Mouse (Mus musculus) limb, embryonic 13.5 days (tissue): ENCODE measurements around the gene Rfx7. TPM values are rescaled to one million over a fixed set of nuclear protein-coding genes. Genes with fewer than 3 reads are reported as not detected.

Experiments used
- ATAC-seq: fragments of 200-750 bp; cut with Nextera tagmentation; 2 replicates; pipeline ENCODE4 v1.8.0; 2017; ENCODE audit warnings: low read depth, moderate number of reproducible peaks, moderate TSS enrichment; ENCODE audit not compliant: low FRiP score
- H3K27ac ChIP-seq: fragments of 300-500 bp; sonication (generic); 2 replicates; pipeline ENCODE4 v1.5.1; 2015; ENCODE audit warnings: inconsistent platforms, mild to moderate bottlenecking, moderate library complexity
- H3K27me3 ChIP-seq: fragments of 300-500 bp; sonication (generic); 2 replicates; pipeline ENCODE4 v1.6.1; 2015; ENCODE audit warnings: mild to moderate bottlenecking, inconsistent platforms
- H3K36me3 ChIP-seq: fragments of 300-500 bp; sonication (generic); 2 replicates; pipeline ENCODE4 v1.6.1; 2015; ENCODE audit warnings: inconsistent platforms, mild to moderate bottlenecking, moderate library complexity
- H3K4me1 ChIP-seq: fragments of 300-500 bp; sonication (generic); 2 replicates; pipeline ENCODE4 v1.6.1; 2015; ENCODE audit warnings: inconsistent platforms
- H3K4me2 ChIP-seq: fragments of 300-500 bp; sonication (generic); replicated peaks from 2 replicates; pipeline ENCODE4 v1.6.1; 2015; ENCODE audit warnings: inconsistent platforms, mild to moderate bottlenecking, moderate library complexity
- H3K4me3 ChIP-seq: fragments of 300-500 bp; sonication (generic); 2 replicates; pipeline ENCODE4 v1.5.1; 2015; ENCODE audit warnings: moderate library complexity, mild to moderate bottlenecking, inconsistent platforms
- H3K9ac ChIP-seq: fragments of 300-500 bp; sonication (generic); 2 replicates; pipeline ENCODE4 v1.6.1; 2015; ENCODE audit warnings: mild to moderate bottlenecking, inconsistent platforms
- H3K9me3 ChIP-seq: fragments of 300-500 bp; sonication (generic); 2 replicates; pipeline ENCODE4 v1.6.1; 2016; ENCODE audit warnings: inconsistent platforms
- WGBS: fragments of 180-500 bp; shearing (Covaris S2); methylation state at CpG from one replicate; pipeline ENCODE4 v1.1.7; 2015; 5-methylcytosine and 5-hydroxymethylcytosine counted together
- polyA plus RNA-seq: library from polyadenylated mRNA; unstranded; fragments of >200 nt; fragmentation: Nextera tagmentation; extraction: Ambion mirVana; gene quantifications from 2 replicates; pipeline ENCODE4 v1.2.1, GENCODE M21; 2015

Gene Rfx7
- polyA plus RNA-seq, 1 experiment from 2014 or later, result 10.9 TPM

DNA sequence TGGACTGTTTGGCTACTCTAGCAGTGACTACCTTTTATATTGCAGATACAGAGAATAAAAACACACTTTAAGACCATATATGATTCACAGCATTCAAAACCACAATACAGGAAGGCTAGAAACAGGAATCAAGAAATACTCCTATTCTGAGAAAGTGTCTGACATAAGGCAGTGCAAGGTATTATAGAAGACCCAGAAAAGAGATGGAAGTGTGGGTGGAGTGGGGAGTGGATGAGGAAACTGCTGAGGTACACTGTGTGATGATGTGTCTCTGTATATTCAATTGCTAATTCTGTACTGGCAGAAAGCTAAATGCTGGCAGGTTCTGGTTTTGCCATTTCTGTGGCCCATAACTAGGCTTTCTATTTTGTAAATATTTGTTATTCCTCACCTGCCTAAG, 11.2 kb upstream of the Rfx7 start:
- no peak overlapping the region for H3K4me2 ChIP-seq
- H3K27ac ChIP-seq, result no peak overlapping the region
- no peak for ATAC-seq
- H3K36me3 ChIP-seq, result no peaks in the 10 kb centered on the region
- H3K9me3 ChIP-seq, result no peaks in the 10 kb centered on the region
- no peak overlapping the region for H3K9ac ChIP-seq
- no peak overlapping the region for H3K4me3 ChIP-seq
- H3K27me3 ChIP-seq, result no peaks in the 10 kb centered on the region
- no peaks in the 10 kb centered on the region for H3K4me1 ChIP-seq

DNA sequence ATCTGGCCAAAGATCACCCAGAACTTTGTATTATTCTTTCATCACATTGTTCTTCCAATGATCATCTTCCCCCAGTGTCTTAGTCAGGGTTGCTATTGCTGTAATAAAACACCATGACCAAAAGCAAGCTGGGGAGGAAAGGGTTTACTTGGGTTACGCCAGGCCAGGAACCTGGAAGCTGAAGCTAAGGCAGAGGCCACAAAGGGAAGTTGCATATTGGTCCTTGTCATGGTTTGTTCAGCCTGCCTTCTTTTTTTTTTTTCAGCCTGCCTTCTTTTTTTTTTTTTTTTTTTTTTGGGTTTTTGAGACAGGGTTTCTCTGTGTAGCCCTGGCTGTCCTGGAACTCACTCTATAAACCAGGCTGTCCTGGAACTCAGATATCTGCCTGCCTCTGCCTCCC, 5.9 kb upstream of the Rfx7 start:
- no peak overlapping the region for H3K4me3 ChIP-seq
- H3K36me3 ChIP-seq, result no peaks in the 10 kb centered on the region
- H3K27me3 ChIP-seq, result no peaks in the 10 kb centered on the region
- WGBS, result 80% methylated on average over 1 of the region's 1 CpGs
- no peak overlapping the region for H3K27ac ChIP-seq
- no peak overlapping the region for H3K9ac ChIP-seq
- ATAC-seq, result no peak
- no peak overlapping the region for H3K4me2 ChIP-seq
- peaks cover 11% of the 10 kb centered on the region for H3K4me1 ChIP-seq
- H3K9me3 ChIP-seq, result no peaks in the 10 kb centered on the region

- Histone ChIP-seq H3K27me3 (no peaks in the 10 kb centered on the region), H3K4me2 (peak overlapping the region; percentile 73), H3K27ac (no peak overlapping the region), H3K36me3 (no peaks in the 10 kb centered on the region), H3K4me1 (peaks cover 22% of the 10 kb centered on the region), H3K9ac (no peak overlapping the region), H3K9me3 (no peaks in the 10 kb centered on the region), H3K4me3 (peak overlapping the region; percentile 93; the same call in 1 of the 2 replicates)
- no peak for ATAC-seq
- 0% methylated on average over 12 of the region's 12 CpGs for WGBS
Observed at GRCm38 (mm10) chr9:72530237-72530636, 1.8 kb upstream of the Rfx7 start.

DNA sequence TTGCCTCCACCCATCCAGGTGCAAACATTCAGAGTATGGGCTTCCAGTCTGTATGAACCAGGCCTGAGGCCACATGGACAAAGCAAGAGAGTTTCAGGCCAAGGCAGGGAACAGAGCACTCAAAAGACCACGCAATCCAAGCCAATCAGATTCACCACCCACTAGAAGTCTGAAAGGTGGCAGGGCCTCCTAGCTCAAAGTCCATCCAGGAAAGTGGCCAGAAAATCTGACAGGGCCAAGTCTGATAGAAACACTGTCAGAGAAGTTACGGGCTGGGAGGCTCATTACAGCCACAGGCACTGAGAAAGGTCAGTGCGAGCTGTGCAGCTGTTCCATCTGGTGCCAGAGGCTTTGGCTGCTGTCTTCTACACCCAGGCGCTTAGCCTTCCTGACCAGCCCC, 1.2 kb upstream of the Rfx7 start:
- peak overlapping the region; percentile 95; the same call in 1 of the 2 replicates for H3K9ac ChIP-seq
- H3K36me3 ChIP-seq, result no peaks in the 10 kb centered on the region
- H3K27ac ChIP-seq, result peak overlapping the region; percentile 99
- WGBS, result 25% methylated on average over 4 of the region's 4 CpGs
- no peak for ATAC-seq
- H3K9me3 ChIP-seq, result no peaks in the 10 kb centered on the region
- peak overlapping the region; percentile 73 for H3K4me2 ChIP-seq
- no peaks in the 10 kb centered on the region for H3K27me3 ChIP-seq
- H3K4me3 ChIP-seq, result peak overlapping the region; percentile 93
- H3K4me1 ChIP-seq, result peaks cover 22% of the 10 kb centered on the region

- H3K9me3 ChIP-seq, result no peaks in the 10 kb centered on the region
- no peaks in the 10 kb centered on the region for H3K36me3 ChIP-seq
- peaks cover 22% of the 10 kb centered on the region for H3K4me1 ChIP-seq
- H3K27ac ChIP-seq, result peak overlapping the region; percentile 99
- peak overlapping the region; percentile 93 for H3K4me3 ChIP-seq
- H3K27me3 ChIP-seq, result no peaks in the 10 kb centered on the region
- peak overlapping the region; percentile 73 for H3K4me2 ChIP-seq
- H3K9ac ChIP-seq, result peak overlapping the region; percentile 95
- whole genome bisulfite sequencing, result 2% methylated on average over 31 of the region's 35 CpGs
- ATAC-seq, result peak; percentile 88
Observed at GRCm38 (mm10) chr9:72531291-72531995, 597 bp upstream of the Rfx7 start.

GRCm38 (mm10) chr9:72532381-72533088, 495 bp downstream of the Rfx7 start:
- Histone ChIP-seq H3K4me1 (peaks cover 22% of the 10 kb centered on the region), H3K27me3 (no peaks in the 10 kb centered on the region), H3K36me3 (no peaks in the 10 kb centered on the region), H3K4me2 (peak overlapping the region; percentile 73), H3K27ac (peak overlapping the region; percentile 99), H3K9me3 (no peaks in the 10 kb centered on the region), H3K4me3 (peak overlapping the region; percentile 93), H3K9ac (peak overlapping the region; percentile 95)
- under 1% methylated on average over 40 of the region's 55 CpGs for WGBS
- ATAC-seq, result peak; percentile 54

DNA sequence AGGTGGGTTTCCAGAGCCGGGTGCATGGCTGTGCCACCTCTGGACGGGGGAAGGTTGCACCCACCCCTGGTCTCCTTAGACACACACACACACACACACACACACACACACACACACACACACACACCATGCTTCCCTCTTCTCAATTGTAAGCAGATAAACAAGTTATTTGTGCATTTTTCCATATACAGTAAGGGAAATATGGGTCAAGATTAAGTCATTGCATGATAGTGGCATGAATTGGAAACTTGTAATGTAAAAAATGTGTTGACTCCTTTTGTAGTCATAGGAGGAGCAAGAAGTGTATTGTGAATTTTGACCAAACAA, 1.0 kb downstream of the Rfx7 start:
- H3K9ac ChIP-seq, result peak overlapping the region; percentile 95
- H3K4me2 ChIP-seq, result peak overlapping the region; percentile 73
- H3K4me3 ChIP-seq, result peak overlapping the region; percentile 93
- no peaks in the 10 kb centered on the region for H3K27me3 ChIP-seq
- ATAC-seq, result no peak
- 0% methylated on average over 2 of the region's 2 CpGs for WGBS
- no peaks in the 10 kb centered on the region for H3K9me3 ChIP-seq
- no peaks in the 10 kb centered on the region for H3K36me3 ChIP-seq
- peaks cover 22% of the 10 kb centered on the region for H3K4me1 ChIP-seq
- peak overlapping the region; percentile 99 for H3K27ac ChIP-seq

DNA sequence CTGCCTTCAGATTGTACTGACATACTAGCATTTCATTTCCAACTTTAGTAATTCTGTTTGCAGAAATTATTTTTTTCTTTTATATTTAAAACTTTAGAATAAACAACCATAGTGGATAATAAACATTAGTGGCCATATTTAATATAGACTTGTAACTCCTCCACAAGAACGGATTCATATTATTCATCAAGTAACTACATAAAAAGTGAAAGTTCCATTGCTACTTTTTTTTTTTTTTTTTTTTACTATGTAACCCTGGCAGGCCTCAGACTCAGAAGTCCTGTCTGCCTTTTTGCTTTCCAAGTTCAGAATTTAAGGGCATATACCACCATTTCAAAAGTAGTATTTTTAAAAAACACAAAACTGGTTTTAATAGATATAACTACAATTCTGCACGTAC, 2.9 kb downstream of the Rfx7 start:
- H3K27ac ChIP-seq, result no peak overlapping the region
- H3K4me1 ChIP-seq, result peaks cover 19% of the 10 kb centered on the region
- no peaks in the 10 kb centered on the region for H3K9me3 ChIP-seq
- H3K36me3 ChIP-seq, result peaks cover under 1% of the 10 kb centered on the region; the same call in 1 of the 2 replicates
- no peak overlapping the region for H3K4me3 ChIP-seq
- 71% methylated on average over 2 of the region's 2 CpGs for WGBS
- H3K4me2 ChIP-seq, result no peak overlapping the region
- no peaks in the 10 kb centered on the region for H3K27me3 ChIP-seq
- ATAC-seq, result no peak
- H3K9ac ChIP-seq, result no peak overlapping the region

DNA sequence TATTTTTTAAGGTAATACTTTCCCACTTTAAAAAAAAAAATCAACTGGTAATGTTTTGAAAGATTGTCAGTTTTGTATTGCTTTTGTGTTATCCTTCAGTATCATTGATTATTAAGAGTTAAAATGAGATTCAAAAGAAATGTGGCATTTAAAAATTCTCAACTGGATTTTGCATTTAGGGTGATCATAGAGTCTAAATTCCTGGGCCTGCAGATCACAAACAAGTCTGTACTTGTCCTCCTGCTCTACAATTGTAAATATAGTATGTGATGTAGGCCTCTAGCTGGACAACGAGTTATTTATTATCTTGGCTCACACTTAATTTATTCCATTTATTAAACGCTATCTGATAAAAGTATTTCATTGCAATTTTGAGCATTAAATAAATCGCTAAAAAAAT, 3.4 kb downstream of the Rfx7 start:
- no peak for ATAC-seq
- Histone ChIP-seq H3K9me3 (no peaks in the 10 kb centered on the region), H3K27ac (no peak overlapping the region), H3K9ac (no peak overlapping the region), H3K27me3 (no peaks in the 10 kb centered on the region), H3K4me3 (no peak overlapping the region), H3K4me1 (peaks cover 16% of the 10 kb centered on the region), H3K36me3 (peaks cover 4% of the 10 kb centered on the region), H3K4me2 (no peak overlapping the region)
- WGBS, result 85% methylated on average over 3 of the region's 3 CpGs

GRCm38 (mm10) chr9:72537086-72537485, 5.0 kb downstream of the Rfx7 start:
- no peak for ATAC-seq
- peaks cover 6% of the 10 kb centered on the region for H3K36me3 ChIP-seq
- H3K27ac ChIP-seq, result no peak overlapping the region
- no peak overlapping the region for H3K9ac ChIP-seq
- no peak overlapping the region for H3K4me3 ChIP-seq
- no peak overlapping the region for H3K4me2 ChIP-seq
- H3K9me3 ChIP-seq, result no peaks in the 10 kb centered on the region
- peaks cover 8% of the 10 kb centered on the region; the same call in 1 of the 2 replicates for H3K4me1 ChIP-seq
- WGBS, result 79% methylated on average over 1 of the region's 1 CpGs
- no peaks in the 10 kb centered on the region for H3K27me3 ChIP-seq

DNA sequence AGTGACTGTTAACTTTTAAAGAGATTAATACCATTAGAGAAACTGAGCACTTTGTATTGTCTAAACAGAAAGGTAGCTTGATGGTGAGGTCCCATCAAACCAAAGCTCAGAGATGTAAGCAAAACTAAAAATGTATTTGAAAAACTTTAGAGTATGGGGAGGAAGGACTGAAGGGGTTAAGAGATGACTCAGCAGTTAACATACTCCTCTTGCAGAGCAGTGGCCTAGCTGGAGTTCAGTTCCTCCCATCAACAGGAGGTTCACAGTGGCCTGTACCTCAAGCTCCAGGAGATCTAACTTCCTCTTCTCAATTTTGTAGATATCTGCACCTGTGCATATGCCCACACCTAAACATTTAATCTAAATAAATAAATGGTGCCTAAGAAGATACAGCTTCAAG, 11.6 kb downstream of the Rfx7 start:
- Histone ChIP-seq H3K4me3 (no peak overlapping the region), H3K4me2 (no peak overlapping the region)
- no peak for ATAC-seq

DNA sequence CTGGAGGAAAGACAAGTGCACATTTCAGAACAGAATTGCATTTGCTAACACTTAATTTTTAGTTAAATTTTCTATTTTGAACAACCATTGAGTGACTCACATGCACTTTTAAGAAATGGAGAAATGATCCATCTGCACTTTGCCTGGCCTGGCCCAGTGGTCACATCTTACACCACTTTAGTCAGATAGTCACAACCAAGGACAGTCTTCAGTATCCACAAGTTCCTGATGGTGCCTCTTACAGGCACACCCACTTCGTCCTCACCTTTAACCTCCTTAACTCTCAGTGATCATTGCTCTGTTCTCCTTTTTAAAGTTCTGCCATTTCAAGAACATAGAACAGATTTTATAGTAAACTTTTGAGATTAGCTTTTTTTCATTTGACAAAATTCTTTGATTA, 26.7 kb downstream of the Rfx7 start:
- Histone ChIP-seq H3K9me3 (no peaks in the 10 kb centered on the region), H3K4me2 (no peak overlapping the region), H3K27me3 (no peaks in the 10 kb centered on the region), H3K36me3 (no peaks in the 10 kb centered on the region), H3K4me1 (no peaks in the 10 kb centered on the region), H3K9ac (no peak overlapping the region), H3K4me3 (no peak overlapping the region), H3K27ac (no peak overlapping the region)
- WGBS, result 76% methylated on average over 1 of the region's 1 CpGs
- no peak for ATAC-seq

More for the DNA sequence above, 11.6 kb downstream of the Rfx7 start:
- Histone ChIP-seq H3K9ac (no peak overlapping the region), H3K36me3 (peaks cover 11% of the 10 kb centered on the region), H3K4me1 (no peaks in the 10 kb centered on the region), H3K27ac (no peak overlapping the region), H3K27me3 (no peaks in the 10 kb centered on the region), H3K9me3 (no peaks in the 10 kb centered on the region)

- Histone ChIP-seq H3K27ac (no peak overlapping the region), H3K4me3 (no peak overlapping the region), H3K4me1 (no peaks in the 10 kb centered on the region), H3K9ac (no peak overlapping the region), H3K9me3 (no peaks in the 10 kb centered on the region), H3K36me3 (no peaks in the 10 kb centered on the region), H3K4me2 (no peak overlapping the region), H3K27me3 (no peaks in the 10 kb centered on the region)
- 83% methylated on average over 2 of the region's 2 CpGs for WGBS
- no peak for ATAC-seq
Observed at GRCm38 (mm10) chr9:72560316-72560715, 28.3 kb downstream of the Rfx7 start.
